Mouse (Mus musculus) heart, embryonic 16.5 days (tissue): Measurements from ENCODE around the gene Dctn3. TPM values are rescaled to one million over a fixed set of nuclear protein-coding genes. Genes with fewer than 3 reads are reported as not detected.

Source experiments
- ATAC-seq: fragments of 200-750 bp; cut with Nextera tagmentation; replicated peaks from 2 replicates; pipeline ENCODE4 v1.8.0; 2017; ENCODE audit warnings: moderate number of reproducible peaks; ENCODE audit not compliant: insufficient read depth, low FRiP score; ENCODE audit errors: extremely low read depth
- H3K27ac ChIP-seq: fragments of 300-500 bp; sonication (generic); 2 replicates; pipeline ENCODE4 v1.5.1; 2014; ENCODE audit warnings: mild to moderate bottlenecking, low read length, control low read depth, moderate library complexity
- H3K27me3 ChIP-seq: fragments of 300-500 bp; sonication (generic); 2 replicates; pipeline ENCODE4 v1.6.1; 2014; ENCODE audit warnings: low read length, mixed read lengths; ENCODE audit not compliant: control insufficient read depth, insufficient read depth
- H3K36me3 ChIP-seq: fragments of 300-500 bp; sonication (generic); 2 replicates; pipeline ENCODE4 v1.6.1; 2014; ENCODE audit not compliant: control insufficient read depth, insufficient read depth
- H3K4me1 ChIP-seq: fragments of 300-500 bp; sonication (generic); 2 replicates; pipeline ENCODE4 v1.6.1; 2014; ENCODE audit warnings: low read length, mixed read lengths; ENCODE audit not compliant: control insufficient read depth, insufficient read depth
- H3K4me2 ChIP-seq: fragments of 300-500 bp; sonication (generic); 2 replicates; pipeline ENCODE4 v1.6.1; 2014; ENCODE audit warnings: low read depth, mild to moderate bottlenecking, control low read depth, low read length
- H3K4me3 ChIP-seq: fragments of 300-500 bp; sonication (generic); 2 replicates; pipeline ENCODE4 v1.5.1; 2014; ENCODE audit warnings: mild to moderate bottlenecking, control low read depth, low read length
- H3K9ac ChIP-seq: fragments of 300-500 bp; sonication (generic); 2 replicates; pipeline ENCODE4 v1.6.1; 2014; ENCODE audit warnings: low read length, control low read depth
- H3K9me3 ChIP-seq: fragments of 300-500 bp; sonication (generic); replicated peaks from 2 replicates; pipeline ENCODE4 v1.6.1; 2016; ENCODE audit warnings: low read length; ENCODE audit not compliant: control insufficient read depth
- WGBS: fragments of 180-500 bp; shearing (Covaris S2); extraction: QIAGEN DNeasy Blood & Tissue Kit; methylation state at CpG from one replicate; pipeline ENCODE4 v1.1.7; 2014; 5-methylcytosine and 5-hydroxymethylcytosine counted together
- polyA plus RNA-seq: library from polyadenylated mRNA; unstranded; fragments of >200 nt; fragmentation: Nextera tagmentation; extraction: Ambion mirVana; gene quantifications from 2 replicates; pipeline ENCODE4 v1.2.1, GENCODE M21; 2015

Gene Dctn3
- polyA plus RNA-seq, 1 experiment from 2014 or later: 141 TPM

- WGBS: 87% methylated on average over 5 of the region's 5 CpGs
- no peaks in the 10 kb centered on the region for H3K27me3 ChIP-seq
- ATAC-seq: no peak
Observed at GRCm38 (mm10) chr4:41715596-41715995, 7.4 kb downstream of the Dctn3 start.

GRCm38 (mm10) chr4:41715082-41715481 is 7.9 kb downstream of the Dctn3 start:
- Histone ChIP-seq H3K9ac (no peak overlapping the region), H3K27me3 (no peaks in the 10 kb centered on the region), H3K4me2 (no peak overlapping the region), H3K4me3 (no peak overlapping the region), H3K27ac (no peak overlapping the region), H3K4me1 (peaks cover 19% of the 10 kb centered on the region), H3K9me3 (no peaks in the 10 kb centered on the region), H3K36me3 (peaks cover 14% of the 10 kb centered on the region)
- WGBS: 63% methylated on average over 8 of the region's 8 CpGs
- no peak for ATAC-seq

More at GRCm38 (mm10) chr4:41715596-41715995, 7.4 kb downstream of the Dctn3 start:
- H3K4me1 ChIP-seq: peaks cover 19% of the 10 kb centered on the region
- H3K4me2 ChIP-seq: no peak overlapping the region
- H3K9me3 ChIP-seq: no peaks in the 10 kb centered on the region
- H3K4me3 ChIP-seq: no peak overlapping the region
- peaks cover 14% of the 10 kb centered on the region for H3K36me3 ChIP-seq
- no peak overlapping the region for H3K9ac ChIP-seq
- no peak overlapping the region for H3K27ac ChIP-seq

- Histone ChIP-seq H3K9me3 (no peaks in the 10 kb centered on the region), H3K4me1 (peaks cover 19% of the 10 kb centered on the region), H3K27me3 (no peaks in the 10 kb centered on the region), H3K9ac (no peak overlapping the region), H3K4me2 (peak overlapping the region; percentile 81), H3K36me3 (peaks cover 10% of the 10 kb centered on the region), H3K27ac (no peak overlapping the region), H3K4me3 (peak overlapping the region; percentile 88)
- WGBS: 15% methylated on average over 8 of the region's 8 CpGs
- 0 out of 2 replicates have a peak, but pooled peaks have one; percentile 34 for ATAC-seq
Observed at GRCm38 (mm10) chr4:41714276-41714675, 8.7 kb downstream of the Dctn3 start.

- peaks cover 4% of the 10 kb centered on the region; the same call in 1 of the 2 replicates for H3K36me3 ChIP-seq
- peaks cover 19% of the 10 kb centered on the region for H3K4me1 ChIP-seq
- ATAC-seq: peak; percentile 75
- H3K4me3 ChIP-seq: peak within 1 kb of the TSS; percentile 88
- under 1% methylated on average over 61 of the region's 61 CpGs for WGBS
- peak within 1 kb of the TSS; percentile 81 for H3K4me2 ChIP-seq
- H3K27me3 ChIP-seq: no peaks in the 10 kb centered on the region
- peak within 1 kb of the TSS; percentile 98 for H3K9ac ChIP-seq
- H3K27ac ChIP-seq: peak within 1 kb of the TSS; percentile 75
- no peaks in the 10 kb centered on the region for H3K9me3 ChIP-seq
Observed at GRCm38 (mm10) chr4:41713197-41714067, 9.5 kb downstream of the Dctn3 start, which contains the start of gene Rpp25l. Rpp25l (minus strand) TSS chr4:41713534.

GRCm38 (mm10) chr4:41712421-41713196 is 10.4 kb downstream of the Dctn3 start:
- Histone ChIP-seq H3K4me3 (peak overlapping the region; percentile 88), H3K4me2 (peak overlapping the region; percentile 81), H3K36me3 (no peaks in the 10 kb centered on the region; the same call in 1 of the 2 replicates), H3K27ac (peak overlapping the region; percentile 75), H3K9me3 (no peaks in the 10 kb centered on the region), H3K9ac (peak overlapping the region; percentile 98), H3K27me3 (no peaks in the 10 kb centered on the region), H3K4me1 (peaks cover 19% of the 10 kb centered on the region)
- 34% methylated on average over 31 of the region's 31 CpGs for WGBS
- no peak; the same call in 1 of the 2 replicates for ATAC-seq

- H3K27me3 ChIP-seq: no peaks in the 10 kb centered on the region
- H3K4me2 ChIP-seq: peak overlapping the region; percentile 81
- peak overlapping the region; percentile 88 for H3K4me3 ChIP-seq
- H3K9ac ChIP-seq: peak overlapping the region; percentile 98
- 69% methylated on average over 16 of the region's 16 CpGs for WGBS
- no peak overlapping the region for H3K27ac ChIP-seq
- no peaks in the 10 kb centered on the region for H3K9me3 ChIP-seq
- H3K36me3 ChIP-seq: no peaks in the 10 kb centered on the region; the same call in 1 of the 2 replicates
- H3K4me1 ChIP-seq: peaks cover 23% of the 10 kb centered on the region
- no peak for ATAC-seq
Observed at GRCm38 (mm10) chr4:41711705-41712375, 11.1 kb downstream of the Dctn3 start.

GRCm38 (mm10) chr4:41710229-41710628 is 12.7 kb downstream of the Dctn3 start:
- Histone ChIP-seq H3K4me3 (no peak overlapping the region), H3K36me3 (no peaks in the 10 kb centered on the region; the same call in 1 of the 2 replicates), H3K4me2 (no peak overlapping the region), H3K9ac (no peak overlapping the region), H3K9me3 (no peaks in the 10 kb centered on the region), H3K4me1 (peaks cover 32% of the 10 kb centered on the region), H3K27ac (no peak overlapping the region), H3K27me3 (no peaks in the 10 kb centered on the region)
- no peak for ATAC-seq
- WGBS: 59% methylated on average over 4 of the region's 4 CpGs

GRCm38 (mm10) chr4:41708192-41708745 is 14.7 kb downstream of the Dctn3 start:
- Histone ChIP-seq H3K9ac (no peak overlapping the region), H3K27ac (no peak overlapping the region), H3K4me3 (no peak overlapping the region), H3K4me2 (no peak overlapping the region), H3K27me3 (peaks cover 3% of the 10 kb centered on the region; the same call in 1 of the 2 replicates), H3K4me1 (peaks cover 27% of the 10 kb centered on the region), H3K36me3 (no peaks in the 10 kb centered on the region; the same call in 1 of the 2 replicates), H3K9me3 (no peaks in the 10 kb centered on the region)
- ATAC-seq: no peak
- 38% methylated on average over 8 of the region's 8 CpGs for WGBS
